Mouse (Mus musculus) spleen, adult 2 months (tissue): ENCODE data around the gene Eps8l2.

Experiments used
- CTCF ChIP-seq: fragments of 200-500 bp; IDR thresholded peaks from 2 replicates; pipeline ENCODE4 v1.5.1; 2011; ENCODE audit warnings: mild to moderate bottlenecking, inconsistent platforms; ENCODE audit not compliant: insufficient read depth, insufficient read length, insufficient replicate concordance; ENCODE audit errors: extremely low read depth
- POLR2A ChIP-seq: fragments of 200-500 bp; IDR thresholded peaks from 2 replicates; pipeline ENCODE4 v1.6.1; 2011; ENCODE audit warnings: low read depth, low read length, inconsistent platforms

DNA sequence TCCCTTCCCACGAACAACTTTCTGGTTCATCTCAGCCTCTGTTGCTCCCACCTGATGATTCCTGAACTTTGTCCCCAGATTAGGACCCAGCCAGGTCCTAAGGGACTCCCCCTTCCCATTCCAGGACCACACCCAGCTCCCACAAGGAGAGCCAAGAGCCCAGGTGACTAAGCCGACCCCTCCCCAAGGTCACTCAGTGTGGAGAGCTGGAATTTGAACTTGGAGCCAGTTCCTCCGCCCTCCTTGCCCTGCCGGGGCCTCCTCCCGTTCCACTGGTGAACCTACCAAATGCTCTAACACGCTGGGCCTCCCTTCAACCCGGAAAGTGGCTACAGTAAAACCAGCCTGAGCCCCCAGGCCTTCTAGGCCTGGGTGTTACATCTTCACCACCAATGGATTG is 1.3 kb downstream of the Eps8l2 start:
- no peak for TF ChIP-seq CTCF
- no peak for TF ChIP-seq POLR2A
